Mouse (Mus musculus): Measurements from ENCODE around the gene Fam83f.

DNA sequence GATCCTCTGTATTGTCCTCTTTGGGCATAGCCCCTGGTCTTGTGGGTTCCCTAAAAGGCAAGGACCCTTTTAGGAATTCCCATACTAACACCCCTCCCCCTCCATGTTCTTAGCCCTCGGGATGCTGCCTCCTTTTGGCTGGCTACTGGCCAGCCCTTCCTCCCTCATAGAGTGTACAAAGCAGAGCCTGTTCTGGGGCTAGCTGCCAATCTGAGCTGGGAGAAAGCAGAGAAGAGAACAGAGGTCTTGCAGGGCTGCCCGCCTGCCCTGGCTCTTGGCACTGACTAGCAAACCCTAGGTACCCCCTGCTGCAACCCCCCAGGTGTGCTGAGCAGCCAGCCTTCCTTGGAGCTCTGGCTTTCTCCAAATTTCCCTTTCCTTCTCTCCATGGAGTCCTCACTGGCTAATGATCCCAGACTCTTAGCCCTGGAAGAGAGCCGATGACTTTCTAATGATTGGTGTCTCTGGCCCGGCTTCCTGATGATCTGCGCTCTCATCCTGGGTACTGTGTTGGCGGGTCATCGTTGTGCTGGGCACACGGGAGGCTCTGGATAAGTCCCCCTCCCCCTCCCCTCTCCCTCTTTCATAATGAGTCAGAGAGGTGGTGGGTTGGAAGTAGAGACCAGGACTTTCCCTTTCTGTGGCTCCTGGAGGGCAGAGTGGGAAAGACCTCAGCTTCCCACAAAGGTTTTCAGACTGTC is 8.0 kb downstream of the Fam83f start:
- TF ChIP-seq ZMIZ1 (IDR thresholded peaks at IDR 0.05; ENCODE audit: low read depth, low read length) (no peak), CTCF (IDR thresholded peaks at IDR 0.05 in 2 of 3, conservative IDR thresholded peaks at IDR 0.05 in 1 of 3; ENCODE audit: control insufficient read depth in 1 of 3, insufficient read depth in 1 of 3, low read depth in 2 of 3, low read length in 3 of 3, poor library complexity in 1 of 3, severe bottlenecking in 1 of 3) (no peak), CHD2 (IDR thresholded peaks at IDR 0.05; ENCODE audit: low read length) (no peak)

All from MEL (cell line).